Mouse (Mus musculus): ENCODE measurements at regions not wholly inside any gene's neighbourhood (a gene's known extent, or its start where the extent isn't known, plus 50 kb on each side); places are given as distances from the start of the nearest gene placed in this dataset.

GRCm38 (mm10) chr11:18749265-18750079 lies 269.3 kb downstream of the Meis1 start:
- Histone ChIP-seq H3K27ac (replicated peaks) (peak overlapping the region; percentile 72), H3K4me3 (no peak overlapping the region), H3K36me3 (replicated peaks) (no peaks in the 10 kb centered on the region), H3K27me3 (replicated peaks; ENCODE audit: low read depth, poor library complexity, severe bottlenecking) (peaks cover 12% of the 10 kb centered on the region), H3K9me3 (no peaks in the 10 kb centered on the region), H3K4me1 (peaks cover 79% of the 10 kb centered on the region)
- peak; percentile 23 for DNase-seq (ENCODE audit: low spot score)
- 33% methylated on average over 9 of the region's 9 CpGs for WGBS

- Histone ChIP-seq H3K4me3 (no peak overlapping the region), H3K9me3 (no peaks in the 10 kb centered on the region), H3K27me3 (replicated peaks; ENCODE audit: low read depth, poor library complexity, severe bottlenecking) (peaks cover 12% of the 10 kb centered on the region), H3K27ac (replicated peaks) (peak overlapping the region; percentile 49), H3K4me1 (peaks cover 67% of the 10 kb centered on the region), H3K36me3 (replicated peaks) (no peaks in the 10 kb centered on the region)
- 8% methylated on average over 7 of the region's 7 CpGs for WGBS
- peak; percentile 47 for DNase-seq (ENCODE audit: low spot score)
These were observed 270.8 kb downstream of the Meis1 start for GRCm38 (mm10) chr11:18747871-18748461.

- H3K9me3 ChIP-seq = no peaks in the 10 kb centered on the region
- WGBS = 63% methylated on average over 9 of the region's 9 CpGs
- peaks cover 9% of the 10 kb centered on the region for H3K27me3 ChIP-seq (replicated peaks; ENCODE audit: low read depth, poor library complexity, severe bottlenecking)
- peaks cover 64% of the 10 kb centered on the region for H3K4me1 ChIP-seq
- no peak for DNase-seq (ENCODE audit: low spot score)
- H3K4me3 ChIP-seq = no peak overlapping the region
- H3K27ac ChIP-seq (replicated peaks) = peak overlapping the region; percentile 35
- no peaks in the 10 kb centered on the region for H3K36me3 ChIP-seq (replicated peaks)
These were observed 271.4 kb downstream of the Meis1 start for GRCm38 (mm10) chr11:18747361-18747760.

GRCm38 (mm10) chr11:18746486-18746885 lies 272.3 kb downstream of the Meis1 start:
- WGBS = 51% methylated on average over 5 of the region's 5 CpGs

GRCm38 (mm10) chr11:18745840-18746239 lies 272.9 kb downstream of the Meis1 start:
- 67% methylated on average over 10 of the region's 10 CpGs for WGBS
- DNase-seq (ENCODE audit: low spot score) = no peak
- no peaks in the 10 kb centered on the region for H3K36me3 ChIP-seq (replicated peaks)
- no peak overlapping the region for H3K4me3 ChIP-seq
- H3K27me3 ChIP-seq (replicated peaks; ENCODE audit: low read depth, poor library complexity, severe bottlenecking) = peaks cover 4% of the 10 kb centered on the region
- H3K9me3 ChIP-seq = no peaks in the 10 kb centered on the region
- H3K27ac ChIP-seq (replicated peaks) = no peak overlapping the region
- peaks cover 52% of the 10 kb centered on the region for H3K4me1 ChIP-seq

More at GRCm38 (mm10) chr11:18746486-18746885, 272.3 kb downstream of the Meis1 start:
- Histone ChIP-seq H3K9me3 (no peaks in the 10 kb centered on the region), H3K36me3 (replicated peaks) (no peaks in the 10 kb centered on the region), H3K27ac (replicated peaks) (no peak overlapping the region), H3K27me3 (replicated peaks; ENCODE audit: low read depth, poor library complexity, severe bottlenecking) (peaks cover 5% of the 10 kb centered on the region), H3K4me1 (peaks cover 59% of the 10 kb centered on the region), H3K4me3 (no peak overlapping the region)
- no peak for DNase-seq (ENCODE audit: low spot score)

GRCm38 (mm10) chr11:18734904-18735664 lies 283.7 kb downstream of the Meis1 start:
- Histone ChIP-seq H3K27ac (replicated peaks) (no peak overlapping the region), H3K27me3 (replicated peaks; ENCODE audit: low read depth, poor library complexity, severe bottlenecking) (no peaks in the 10 kb centered on the region), H3K9me3 (no peaks in the 10 kb centered on the region), H3K4me1 (no peaks in the 10 kb centered on the region), H3K4me3 (no peak overlapping the region), H3K36me3 (replicated peaks) (no peaks in the 10 kb centered on the region)
- 90% methylated on average over 4 of the region's 4 CpGs for WGBS
- no peak for DNase-seq (ENCODE audit: low spot score)

- no peak for DNase-seq (ENCODE audit: low spot score)
- Histone ChIP-seq H3K4me3 (no peak overlapping the region), H3K27ac (replicated peaks) (no peak overlapping the region), H3K4me1 (no peaks in the 10 kb centered on the region), H3K36me3 (replicated peaks) (no peaks in the 10 kb centered on the region), H3K9me3 (no peaks in the 10 kb centered on the region), H3K27me3 (replicated peaks; ENCODE audit: low read depth, poor library complexity, severe bottlenecking) (no peaks in the 10 kb centered on the region)
- WGBS = 73% methylated on average over 1 of the region's 1 CpGs
These were observed 284.7 kb downstream of the Meis1 start for GRCm38 (mm10) chr11:18734075-18734474.

- DNase-seq (ENCODE audit: low spot score) = no peak
- Histone ChIP-seq H3K9me3 (no peaks in the 10 kb centered on the region), H3K36me3 (replicated peaks) (no peaks in the 10 kb centered on the region), H3K27me3 (replicated peaks; ENCODE audit: low read depth, poor library complexity, severe bottlenecking) (no peaks in the 10 kb centered on the region), H3K4me1 (no peaks in the 10 kb centered on the region), H3K4me3 (no peak overlapping the region), H3K27ac (replicated peaks) (no peak overlapping the region)
- 87% methylated on average over 4 of the region's 4 CpGs for WGBS
These were observed 289.0 kb downstream of the Meis1 start for GRCm38 (mm10) chr11:18729742-18730141.

- H3K9me3 ChIP-seq = no peaks in the 10 kb centered on the region
- DNase-seq (ENCODE audit: low spot score) = no peak
- no peaks in the 10 kb centered on the region for H3K4me1 ChIP-seq
- 86% methylated on average over 8 of the region's 8 CpGs for WGBS
- no peaks in the 10 kb centered on the region for H3K27me3 ChIP-seq (replicated peaks; ENCODE audit: low read depth, poor library complexity, severe bottlenecking)
- H3K27ac ChIP-seq (replicated peaks) = no peak overlapping the region
- H3K4me3 ChIP-seq = no peak overlapping the region
- H3K36me3 ChIP-seq (replicated peaks) = no peaks in the 10 kb centered on the region
These were observed 296.0 kb downstream of the Meis1 start for GRCm38 (mm10) chr11:18722770-18723169.

- no peaks in the 10 kb centered on the region for H3K27me3 ChIP-seq (replicated peaks; ENCODE audit: low read depth, poor library complexity, severe bottlenecking)
- 62% methylated on average over 1 of the region's 1 CpGs for WGBS
- H3K4me1 ChIP-seq = peaks cover 19% of the 10 kb centered on the region
- no peaks in the 10 kb centered on the region for H3K9me3 ChIP-seq
- DNase-seq (ENCODE audit: low spot score) = no peak
- H3K27ac ChIP-seq (replicated peaks) = no peak overlapping the region
- H3K4me3 ChIP-seq = no peak overlapping the region
- H3K36me3 ChIP-seq (replicated peaks) = no peaks in the 10 kb centered on the region
These were observed 303.0 kb downstream of the Meis1 start for GRCm38 (mm10) chr11:18715851-18716126.

- H3K36me3 ChIP-seq (replicated peaks) = no peaks in the 10 kb centered on the region
- peak; percentile 11 for DNase-seq (ENCODE audit: low spot score)
- H3K27ac ChIP-seq (replicated peaks) = no peak overlapping the region
- H3K27me3 ChIP-seq (replicated peaks; ENCODE audit: low read depth, poor library complexity, severe bottlenecking) = no peaks in the 10 kb centered on the region
- WGBS = 57% methylated on average over 2 of the region's 2 CpGs
- H3K9me3 ChIP-seq = no peaks in the 10 kb centered on the region
- peaks cover 19% of the 10 kb centered on the region for H3K4me1 ChIP-seq
- no peak overlapping the region for H3K4me3 ChIP-seq
These were observed 303.5 kb downstream of the Meis1 start for GRCm38 (mm10) chr11:18715050-18715850.

- 80% methylated on average over 5 of the region's 5 CpGs for WGBS
These were observed 304.4 kb downstream of the Meis1 start for GRCm38 (mm10) chr11:18714400-18714799.

More at GRCm38 (mm10) chr11:18714400-18714799, 304.4 kb downstream of the Meis1 start:
- no peak for DNase-seq (ENCODE audit: low spot score)
- Histone ChIP-seq H3K4me1 (peaks cover 19% of the 10 kb centered on the region), H3K4me3 (no peak overlapping the region), H3K9me3 (no peaks in the 10 kb centered on the region), H3K36me3 (replicated peaks) (no peaks in the 10 kb centered on the region), H3K27ac (replicated peaks) (no peak overlapping the region), H3K27me3 (replicated peaks; ENCODE audit: low read depth, poor library complexity, severe bottlenecking) (no peaks in the 10 kb centered on the region)
